Mouse (Mus musculus) heart, postnatal 4 days (tissue): ENCODE results near the gene Sys1. TPM values are rescaled to one million over a fixed set of nuclear protein-coding genes. Genes with fewer than 3 reads are reported as not detected.
A peak's percentile ranks its signal among the peaks of the same experiment; 100 is the strongest.

ENCODE experiments used
- DNase-seq: peaks from one replicate; pipeline ENCODE4 v3.0.0; 2021
- total RNA-seq, 2 experiments: library from RNA; stranded (reverse); gene quantifications; 2 replicates each; pipeline ENCODE4 v1.2.3; 2021

The Sys1 gene
- total RNA-seq, 2 experiments from 2014 or later = 20.2 to 23.1 TPM

- no peak for DNase-seq
Observed at GRCm38 (mm10) chr2:164453887-164454500, 2.8 kb upstream of the Sys1 start.

- peak; percentile 81 for DNase-seq
Observed at GRCm38 (mm10) chr2:164454846-164455245, 1.9 kb upstream of the Sys1 start.

GRCm38 (mm10) chr2:164455421-164456190 lies 1.2 kb upstream of the Sys1 start:
- peak; percentile 43 for DNase-seq

- no peak for DNase-seq
Observed at GRCm38 (mm10) chr2:164456413-164456812, 351 bp upstream of the Sys1 start.

GRCm38 (mm10) chr2:164457942-164458341 lies 1.2 kb downstream of the Sys1 start:
- DNase-seq = no peak

- DNase-seq = no peak
Observed at GRCm38 (mm10) chr2:164458535-164458934, 1.8 kb downstream of the Sys1 start.

- peak; percentile 95 for DNase-seq
Observed at GRCm38 (mm10) chr2:164460745-164461551, 4.2 kb downstream of the Sys1 start, which contains the start of gene Gm20458. Gm20458 (plus strand) TSS chr2:164460967.

- no peak for DNase-seq
Observed at GRCm38 (mm10) chr2:164465161-164465560, 8.4 kb downstream of the Sys1 start.

GRCm38 (mm10) chr2:164466787-164467186 lies 10.0 kb downstream of the Sys1 start:
- no peak for DNase-seq

GRCm38 (mm10) chr2:164470254-164470653 lies 13.5 kb downstream of the Sys1 start:
- peak; percentile 71 for DNase-seq

- DNase-seq = no peak
Observed at GRCm38 (mm10) chr2:164473624-164474023, 16.9 kb downstream of the Sys1 start, which contains the start of gene Trp53tg5. Trp53tg5 (minus strand) TSS chr2:164473724.

GRCm38 (mm10) chr2:164485681-164486257 lies 29.0 kb downstream of the Sys1 start, which contains the start of gene Dbndd2:
Dbndd2 (plus strand) TSS chr2:164486106.
- DNase-seq = peak; percentile 67

- peak; percentile 75 for DNase-seq
Observed at GRCm38 (mm10) chr2:164486258-164487114, 29.7 kb downstream of the Sys1 start.

GRCm38 (mm10) chr2:164487115-164487527 lies 30.4 kb downstream of the Sys1 start:
- no peak for DNase-seq

- DNase-seq = no peak
Observed at GRCm38 (mm10) chr2:164487812-164488211, 31.0 kb downstream of the Sys1 start.

GRCm38 (mm10) chr2:164494126-164494525 lies 37.4 kb downstream of the Sys1 start:
- DNase-seq = no peak

GRCm38 (mm10) chr2:164496331-164496730 lies 39.6 kb downstream of the Sys1 start:
- no peak for DNase-seq

GRCm38 (mm10) chr2:164496847-164497690 lies 40.3 kb downstream of the Sys1 start, which contains the start of gene Pigt:
Pigt (plus strand) TSS chr2:164497520.
- DNase-seq = peak; percentile 90

- no peak for DNase-seq
Observed at GRCm38 (mm10) chr2:164497691-164498268, 41.0 kb downstream of the Sys1 start.

- DNase-seq = no peak
Observed at GRCm38 (mm10) chr2:164499317-164499716, 42.6 kb downstream of the Sys1 start.
